Mouse (Mus musculus) neutrophil, adult 5-6 weeks (primary cell): ENCODE data around the gene Edem3. TPM values are rescaled to one million over a fixed set of nuclear protein-coding genes. Genes with fewer than 3 reads are reported as not detected.
"Not testable (repeated sequence)": the region's sequence is repeated elsewhere in the genome, so short reads cannot be mapped to it uniquely, and the experiment has no call there.

Source experiments
- ATAC-seq: fragments of 151-379, 151-347 bp; 2 replicates; pipeline ENCODE4 v1.8.0; 2017; ENCODE audit warnings: mild to moderate bottlenecking, moderate TSS enrichment; ENCODE audit not compliant: insufficient number of reproducible peaks, poor library complexity, low FRiP score, severe bottlenecking; ENCODE audit errors: extremely low read depth
- total RNA-seq: library from RNA; stranded (forward); fragments of 200-1000 nt; gene quantifications from 2 replicates; pipeline ENCODE4 v1.2.3, GENCODE M21; 2017

Edem3 gene
- total RNA-seq, 1 experiment from 2014 or later = 42.5 TPM

- no peak for ATAC-seq
These were observed 31.2 kb downstream of the Edem3 start for GRCm38 (mm10) chr1:151786406-151786805.

GRCm38 (mm10) chr1:151789136-151789535 is 34.0 kb downstream of the Edem3 start:
- ATAC-seq = no peak

- not testable (repeated sequence) for ATAC-seq
These were observed 36.9 kb downstream of the Edem3 start for GRCm38 (mm10) chr1:151792076-151792475.

- ATAC-seq = not testable (repeated sequence)
These were observed 47.6 kb downstream of the Edem3 start for GRCm38 (mm10) chr1:151802795-151803194.

GRCm38 (mm10) chr1:151807286-151807685 is 52.1 kb downstream of the Edem3 start:
- no peak for ATAC-seq

- ATAC-seq = no peak
These were observed 55.7 kb downstream of the Edem3 start for GRCm38 (mm10) chr1:151810628-151811421.

GRCm38 (mm10) chr1:151811456-151811855 is 56.3 kb downstream of the Edem3 start:
- no peak for ATAC-seq

GRCm38 (mm10) chr1:151812004-151812712 is 57.0 kb downstream of the Edem3 start:
- no peak for ATAC-seq

GRCm38 (mm10) chr1:151816051-151816450 is 60.9 kb downstream of the Edem3 start:
- ATAC-seq = no peak

GRCm38 (mm10) chr1:151819190-151819589 is 64.0 kb downstream of the Edem3 start:
- ATAC-seq = peak; percentile 61

- no peak for ATAC-seq
These were observed 65.3 kb downstream of the Edem3 start for GRCm38 (mm10) chr1:151820457-151820856.

- ATAC-seq = no peak
These were observed 69.9 kb downstream of the Edem3 start for GRCm38 (mm10) chr1:151825065-151825464.

- ATAC-seq = no peak
These were observed 76.6 kb downstream of the Edem3 start for GRCm38 (mm10) chr1:151831791-151832190.

GRCm38 (mm10) chr1:151835261-151835660 is 80.1 kb downstream of the Edem3 start:
- ATAC-seq = no peak

- not testable (repeated sequence) for ATAC-seq
These were observed 85.2 kb downstream of the Edem3 start for GRCm38 (mm10) chr1:151840345-151840744.

- ATAC-seq = no peak
These were observed 90.2 kb downstream of the Edem3 start for GRCm38 (mm10) chr1:151845252-151845832.

GRCm38 (mm10) chr1:151845926-151846782 is 91.0 kb downstream of the Edem3 start:
- ATAC-seq = no peak

GRCm38 (mm10) chr1:151848286-151848685 is 93.1 kb downstream of the Edem3 start:
- ATAC-seq = no peak

- no peak for ATAC-seq
These were observed 94.9 kb downstream of the Edem3 start for GRCm38 (mm10) chr1:151849993-151850608.
